Mouse (Mus musculus) heart, embryonic 14.5 days (tissue): Measurements from ENCODE around the gene Qsox2. TPM values are rescaled to one million over a fixed set of nuclear protein-coding genes. Genes with fewer than 3 reads are reported as not detected.

Experiments
- ATAC-seq: fragments of 200-750 bp; cut with Nextera tagmentation; 2 replicates; pipeline ENCODE4 v1.8.0; 2017; ENCODE audit warnings: low read depth, moderate TSS enrichment; ENCODE audit not compliant: insufficient number of reproducible peaks, insufficient read depth, low FRiP score
- H3K27ac ChIP-seq, 2 experiments: fragments of 200-500 bp in 1 of 2; fragments of 300-500 bp in 1 of 2; sonication (generic) in 1 of 2; replicated peaks in 1 of 2; 2 replicates each; pipeline ENCODE4 v1.5.1; 2012 to 2014; ENCODE audit warnings: low read depth in 2 of 2, low read length in 2 of 2, control low read depth in 1 of 2, mild to moderate bottlenecking in 1 of 2, mixed read lengths in 1 of 2; ENCODE audit not compliant: control insufficient read depth in 1 of 2, insufficient read depth in 1 of 2
- H3K27me3 ChIP-seq: fragments of 300-500 bp; sonication (generic); 2 replicates; pipeline ENCODE4 v1.6.1; 2014; ENCODE audit warnings: mild to moderate bottlenecking, low read length, control low read depth; ENCODE audit not compliant: control insufficient read depth, insufficient read depth
- H3K36me3 ChIP-seq: fragments of 300-500 bp; sonication (generic); 2 replicates; pipeline ENCODE4 v1.6.1; 2014; ENCODE audit warnings: mild to moderate bottlenecking, control low read depth, low read length, mixed read lengths; ENCODE audit not compliant: control insufficient read depth, insufficient read depth
- H3K4me1 ChIP-seq, 2 experiments: fragments of 200-500 bp in 1 of 2; fragments of 300-500 bp in 1 of 2; sonication (generic) in 1 of 2; 2 replicates each; pipeline ENCODE4 v1.6.1; 2012 to 2014; ENCODE audit warnings: low read length in 2 of 2, control low read depth in 1 of 2, mixed read lengths in 1 of 2; ENCODE audit not compliant: control insufficient read depth in 2 of 2, insufficient read depth in 2 of 2
- H3K4me2 ChIP-seq: fragments of 300-500 bp; sonication (generic); 2 replicates; pipeline ENCODE4 v1.6.1; 2014; ENCODE audit warnings: mild to moderate bottlenecking, low read length
- H3K4me3 ChIP-seq, 2 experiments: fragments of 200-500 bp in 1 of 2; fragments of 300-500 bp in 1 of 2; sonication (generic) in 1 of 2; 2 replicates each; pipeline ENCODE4 v1.5.1; 2012 to 2014; ENCODE audit warnings: low read length in 2 of 2, mild to moderate bottlenecking in 2 of 2, control low read depth in 1 of 2, low read depth in 1 of 2, moderate library complexity in 1 of 2; ENCODE audit not compliant: control insufficient read depth in 1 of 2, insufficient read depth in 1 of 2
- H3K9ac ChIP-seq: fragments of 300-500 bp; sonication (generic); 2 replicates; pipeline ENCODE4 v1.6.1; 2014; ENCODE audit warnings: mild to moderate bottlenecking, low read length
- H3K9me3 ChIP-seq: fragments of 300-500 bp; sonication (generic); 2 replicates; pipeline ENCODE4 v1.6.1; 2016; ENCODE audit warnings: low read length, control low read depth; ENCODE audit not compliant: control insufficient read depth
- WGBS: fragments of 180-500 bp; shearing (Covaris S2); extraction: QIAGEN DNeasy Blood & Tissue Kit; methylation state at CpG from one replicate; pipeline ENCODE4 v1.1.7; 2014; 5-methylcytosine and 5-hydroxymethylcytosine counted together
- polyA plus RNA-seq: library from polyadenylated mRNA; unstranded; fragments of >200 nt; fragmentation: Nextera tagmentation; extraction: Ambion mirVana; gene quantifications from 2 replicates; pipeline ENCODE4 v1.2.1, GENCODE M21; 2014

The Qsox2 gene
- polyA plus RNA-seq, 1 experiment from 2014 or later = 11.8 TPM

GRCm38 (mm10) chr2:26225242-26225641 is 12.1 kb downstream of the Qsox2 start:
- WGBS = 80% methylated on average over 4 of the region's 4 CpGs
- Histone ChIP-seq H3K4me1 (no peaks in the 10 kb centered on the region; a peak in 1 of 4 replicates), H3K27ac (no peak overlapping the region), H3K9me3 (no peaks in the 10 kb centered on the region), H3K36me3 (peaks cover 39% of the 10 kb centered on the region), H3K27me3 (no peaks in the 10 kb centered on the region), H3K4me3 (no peak overlapping the region), H3K4me2 (no peak overlapping the region), H3K9ac (no peak overlapping the region)
- no peak for ATAC-seq

- ATAC-seq = no peak
- no peak overlapping the region for H3K4me2 ChIP-seq
- H3K4me1 ChIP-seq = no peaks in the 10 kb centered on the region; a peak in 1 of 4 replicates
- WGBS = 75% methylated on average over 3 of the region's 3 CpGs
- no peaks in the 10 kb centered on the region for H3K9me3 ChIP-seq
- no peak overlapping the region for H3K27ac ChIP-seq
- H3K36me3 ChIP-seq = peaks cover 51% of the 10 kb centered on the region
- H3K4me3 ChIP-seq = no peak overlapping the region
- no peaks in the 10 kb centered on the region for H3K27me3 ChIP-seq
- no peak overlapping the region for H3K9ac ChIP-seq
Measured at GRCm38 (mm10) chr2:26223961-26224360, 13.4 kb downstream of the Qsox2 start.

DNA sequence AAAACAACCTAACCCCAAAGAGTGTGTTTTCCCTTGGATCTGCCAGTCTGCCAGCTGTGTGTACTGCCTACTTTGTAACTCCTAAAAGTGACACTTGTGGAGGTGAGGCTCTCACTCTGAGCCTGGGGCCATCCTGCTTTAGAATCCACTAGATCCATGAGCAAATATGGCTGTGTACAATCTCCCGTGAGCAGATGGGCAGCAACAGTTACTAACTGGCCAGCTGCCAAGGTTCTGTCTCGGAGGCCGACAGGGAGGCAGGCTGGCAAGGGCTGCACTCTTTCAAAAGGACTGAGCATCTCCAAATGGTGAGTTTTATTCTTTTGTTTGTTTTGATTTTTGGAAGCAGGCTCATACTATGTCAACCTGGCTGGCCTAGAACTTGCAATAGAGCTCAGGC is 22.8 kb downstream of the Qsox2 start:
- H3K9me3 ChIP-seq = no peaks in the 10 kb centered on the region
- H3K27me3 ChIP-seq = no peaks in the 10 kb centered on the region
- no peak overlapping the region for H3K27ac ChIP-seq
- H3K4me1 ChIP-seq = peaks cover 0 to 3% of the 10 kb centered on the region in 2 experiments; a peak in 1 of 4 replicates
- H3K9ac ChIP-seq = no peak overlapping the region
- WGBS = 5% methylated on average over 3 of the region's 3 CpGs
- no peak for ATAC-seq
- no peak overlapping the region for H3K4me3 ChIP-seq
- no peak overlapping the region for H3K4me2 ChIP-seq
- peaks cover 71% of the 10 kb centered on the region for H3K36me3 ChIP-seq

GRCm38 (mm10) chr2:26209566-26209965 is 27.8 kb downstream of the Qsox2 start:
- H3K9ac ChIP-seq = no peak overlapping the region
- no peak overlapping the region for H3K4me2 ChIP-seq
- no peak overlapping the region for H3K4me3 ChIP-seq
- H3K36me3 ChIP-seq = peaks cover 43% of the 10 kb centered on the region
- H3K27me3 ChIP-seq = peaks cover 34% of the 10 kb centered on the region
- no peaks in the 10 kb centered on the region for H3K9me3 ChIP-seq
- 85% methylated on average over 3 of the region's 3 CpGs for WGBS
- H3K27ac ChIP-seq = no peak overlapping the region
- H3K4me1 ChIP-seq = peaks cover 0 to 1% of the 10 kb centered on the region in 2 experiments; a peak in 2 of 4 replicates
- ATAC-seq = no peak

- no peaks in the 10 kb centered on the region; a peak in 1 of 4 replicates for H3K4me1 ChIP-seq
- H3K27me3 ChIP-seq = peaks cover 48% of the 10 kb centered on the region
- H3K27ac ChIP-seq = no peak within 1 kb of the TSS
- H3K36me3 ChIP-seq = peaks cover 37% of the 10 kb centered on the region
- ATAC-seq = peak; percentile 64; the same call in 1 of the 2 replicates
- no peak within 1 kb of the TSS for H3K9ac ChIP-seq
- 6% methylated on average over 18 of the region's 19 CpGs for WGBS
- no peak within 1 kb of the TSS for H3K4me2 ChIP-seq
- H3K4me3 ChIP-seq = no peak within 1 kb of the TSS
- H3K9me3 ChIP-seq = no peaks in the 10 kb centered on the region
Measured at GRCm38 (mm10) chr2:26208126-26208789, 29.1 kb downstream of the Qsox2 start, which contains the start of gene Lhx3. TSS of gene Lhx3 (minus strand) at chr2:26208289.

GRCm38 (mm10) chr2:26207559-26207958 is 29.8 kb downstream of the Qsox2 start:
- Histone ChIP-seq H3K27ac (no peak overlapping the region), H3K27me3 (peaks cover 54% of the 10 kb centered on the region), H3K9me3 (no peaks in the 10 kb centered on the region), H3K9ac (no peak overlapping the region), H3K4me1 (peaks cover 0 to 3% of the 10 kb centered on the region in 2 experiments; a peak in 2 of 4 replicates), H3K4me2 (no peak overlapping the region), H3K36me3 (peaks cover 31% of the 10 kb centered on the region), H3K4me3 (no peak overlapping the region)
- 13% methylated on average over 9 of the region's 9 CpGs for WGBS
- no peak for ATAC-seq

DNA sequence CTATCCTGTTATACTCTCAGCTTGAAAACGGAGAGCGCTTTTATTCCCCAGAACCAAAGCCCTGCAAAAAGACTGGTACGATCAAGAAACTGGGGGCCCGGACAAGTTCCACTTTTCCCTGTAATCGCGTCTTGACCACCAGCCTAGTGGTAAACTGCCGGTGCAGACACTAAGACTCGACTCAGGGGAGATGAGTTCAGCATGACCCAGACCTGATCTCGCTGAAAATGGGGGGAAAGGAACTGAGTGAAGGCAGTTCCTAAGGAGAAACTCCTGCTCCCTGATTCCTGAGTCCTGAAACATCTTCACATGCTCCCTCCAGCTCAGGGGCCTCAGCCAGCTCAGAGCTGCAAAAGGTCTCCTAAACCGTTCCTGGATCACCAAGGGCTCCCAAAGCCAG is 31.6 kb downstream of the Qsox2 start:
- Histone ChIP-seq H3K4me3 (no peak overlapping the region), H3K27me3 (peaks cover 72% of the 10 kb centered on the region), H3K9ac (no peak overlapping the region), H3K9me3 (no peaks in the 10 kb centered on the region), H3K4me2 (no peak overlapping the region), H3K4me1 (peaks cover 0 to 3% of the 10 kb centered on the region in 2 experiments; a peak in 2 of 4 replicates), H3K27ac (no peak overlapping the region), H3K36me3 (peaks cover 13% of the 10 kb centered on the region)
- ATAC-seq = no peak
- 17% methylated on average over 10 of the region's 10 CpGs for WGBS
